Mouse (Mus musculus): Measurements from ENCODE around the gene Eif4b.

GRCm38 (mm10) chr15:102114651-102115260 lies 41.2 kb downstream of the Eif4b start:
- no peak for TF ChIP-seq NANOG (IDR thresholded peaks at IDR 0.05; ENCODE audit: borderline replicate concordance, low read length)
- TF ChIP-seq CTCF (conservative IDR thresholded peaks at IDR 0.05; ENCODE audit: low read length), result no peak
- TF ChIP-seq POU5F1 (IDR thresholded peaks at IDR 0.05; ENCODE audit: borderline replicate concordance, low read length), result no peak

Data from E14TG2a.4 (cell line).